Mouse (Mus musculus) layer of hippocampus, adult 11-12 months (tissue): ENCODE measurements around the gene Adat2.

Experiments used
- DNase-seq: peaks from one replicate; pipeline ENCODE4 v3.0.0; 2022; ENCODE audit warnings: low spot score

Adat2 gene

DNA sequence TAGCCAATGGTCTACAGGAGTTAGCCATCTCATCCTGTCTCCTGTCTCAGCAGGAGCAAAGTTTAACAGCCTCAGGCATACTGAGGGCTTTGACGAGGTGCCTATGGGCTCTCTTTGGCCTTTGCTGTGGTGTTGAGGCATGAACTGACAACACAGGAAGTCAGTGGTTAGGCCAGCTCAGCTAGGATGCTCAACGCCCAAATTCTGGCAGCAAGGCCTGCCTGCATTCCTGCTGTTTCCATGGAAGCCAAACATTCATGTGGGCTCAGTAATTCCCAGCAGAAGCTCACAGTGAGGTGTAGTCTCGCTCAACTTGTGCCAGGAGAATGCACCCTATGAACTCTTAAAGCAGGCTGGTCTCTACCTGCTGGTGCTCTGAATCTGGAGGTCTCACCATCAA, 43.4 kb downstream of the Adat2 start:
- DNase-seq: peak; percentile 26

DNA sequence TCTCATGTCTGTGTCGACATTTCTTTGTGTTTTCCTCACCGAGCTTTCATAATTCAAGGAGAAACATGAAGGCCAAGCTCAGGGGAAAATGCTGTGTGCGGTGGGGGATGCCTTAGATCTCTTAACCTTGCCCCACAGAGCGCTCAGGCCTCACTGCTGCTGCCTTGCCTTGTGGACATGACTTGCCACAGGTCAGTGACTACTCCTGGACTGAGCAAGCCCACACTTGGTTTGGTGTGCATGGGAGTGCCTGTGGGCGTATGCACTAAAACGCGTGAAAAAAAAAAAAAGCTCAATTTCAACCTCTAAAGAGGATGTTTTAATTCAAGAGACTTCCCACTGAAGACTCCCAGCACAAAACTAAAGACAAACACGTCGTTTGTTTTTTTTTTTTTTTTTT, 44.2 kb downstream of the Adat2 start:
- no peak for DNase-seq

DNA sequence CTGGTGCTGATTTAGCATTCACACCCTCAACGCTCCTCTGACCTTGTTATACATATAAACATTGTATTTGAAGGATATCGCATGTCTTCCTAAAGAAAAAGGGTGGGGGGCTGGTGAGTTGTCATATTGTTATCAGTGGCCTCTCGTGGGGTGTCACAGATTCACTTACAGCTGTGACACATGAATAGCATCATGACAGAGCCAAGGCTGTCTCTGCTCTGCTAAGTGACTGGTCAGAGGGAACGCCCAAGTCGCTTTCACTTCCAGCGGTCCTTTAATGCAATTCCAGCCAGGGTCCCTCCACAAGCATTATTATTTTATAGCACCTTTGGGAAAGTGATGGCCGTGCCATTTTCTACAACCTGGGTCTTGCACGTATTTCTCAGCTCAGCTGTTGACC, 44.8 kb downstream of the Adat2 start:
- no peak for DNase-seq

DNA sequence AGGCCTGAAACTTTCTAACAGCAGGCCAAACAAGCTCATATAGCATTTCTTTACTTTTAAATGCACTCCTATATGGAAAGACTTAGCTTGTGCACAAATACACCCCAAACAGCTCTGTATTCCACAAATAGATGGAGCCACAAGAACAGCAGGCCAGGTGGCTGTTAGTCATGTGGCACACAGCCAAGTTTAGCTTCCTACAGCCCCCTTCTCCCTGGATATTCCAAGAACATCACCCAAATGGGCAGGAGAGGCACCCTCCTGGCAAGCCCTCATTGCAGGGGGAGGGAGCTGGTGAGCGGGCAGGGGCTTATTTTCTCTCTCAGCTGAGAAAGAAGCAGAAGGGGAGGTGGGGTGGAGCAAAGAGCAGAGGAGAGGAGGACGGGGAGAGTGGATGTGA, 48.2 kb downstream of the Adat2 start:
- DNase-seq: peak; percentile 40
